Mouse (Mus musculus): ENCODE results near the gene Gm6525.

Gene Gm6525

GRCm38 (mm10) chr3:84173581-84174154, at the start of gene Gm6525:
Gene Gm6525, plus strand, starts transcription at chr3:84174104.
- no peak for DNase-seq (ENCODE audit: extremely low spot score)

GRCm38 (mm10) chr3:84125704-84126289, 48.1 kb upstream of the Gm6525 start:
- DNase-seq (ENCODE audit: extremely low spot score): no peak

- DNase-seq (ENCODE audit: extremely low spot score): no peak
Measured at GRCm38 (mm10) chr3:84126721-84127120, 47.2 kb upstream of the Gm6525 start.

GRCm38 (mm10) chr3:84127431-84127830, 46.5 kb upstream of the Gm6525 start:
- DNase-seq (ENCODE audit: extremely low spot score): no peak

- peak; percentile 42 for DNase-seq (ENCODE audit: extremely low spot score)
Measured at GRCm38 (mm10) chr3:84128871-84129870, 44.7 kb upstream of the Gm6525 start.

GRCm38 (mm10) chr3:84130776-84131175, 43.1 kb upstream of the Gm6525 start:
- DNase-seq (ENCODE audit: extremely low spot score): no peak

- DNase-seq (ENCODE audit: extremely low spot score): no peak
Measured at GRCm38 (mm10) chr3:84131369-84131768, 42.5 kb upstream of the Gm6525 start.

- peak; percentile 37 for DNase-seq (ENCODE audit: extremely low spot score)
Measured at GRCm38 (mm10) chr3:84135387-84135786, 38.5 kb upstream of the Gm6525 start.

GRCm38 (mm10) chr3:84135933-84136332, 38.0 kb upstream of the Gm6525 start:
- no peak for DNase-seq (ENCODE audit: extremely low spot score)

GRCm38 (mm10) chr3:84136509-84136908, 37.4 kb upstream of the Gm6525 start:
- DNase-seq (ENCODE audit: extremely low spot score): no peak

- DNase-seq (ENCODE audit: extremely low spot score): peak; percentile 28
Measured at GRCm38 (mm10) chr3:84140947-84141346, 33.0 kb upstream of the Gm6525 start.

GRCm38 (mm10) chr3:84149831-84150230, 24.1 kb upstream of the Gm6525 start:
- DNase-seq (ENCODE audit: extremely low spot score): no peak

- no peak for DNase-seq (ENCODE audit: extremely low spot score)
Measured at GRCm38 (mm10) chr3:84154721-84155141, 19.2 kb upstream of the Gm6525 start.

GRCm38 (mm10) chr3:84155146-84155545, 18.8 kb upstream of the Gm6525 start:
- DNase-seq (ENCODE audit: extremely low spot score): no peak

GRCm38 (mm10) chr3:84155558-84156006, 18.3 kb upstream of the Gm6525 start, which contains the start of gene Mnd1:
Gene Mnd1, minus strand, starts transcription at chr3:84155786.
- peak; percentile 99 for DNase-seq (ENCODE audit: extremely low spot score)

GRCm38 (mm10) chr3:84156105-84156504, 17.8 kb upstream of the Gm6525 start:
- DNase-seq (ENCODE audit: extremely low spot score): no peak

- no peak for DNase-seq (ENCODE audit: extremely low spot score)
Measured at GRCm38 (mm10) chr3:84157011-84157410, 16.9 kb upstream of the Gm6525 start.

GRCm38 (mm10) chr3:84157559-84158350, 16.1 kb upstream of the Gm6525 start:
- DNase-seq (ENCODE audit: extremely low spot score): no peak

- DNase-seq (ENCODE audit: extremely low spot score): no peak
Measured at GRCm38 (mm10) chr3:84165391-84165790, 8.5 kb upstream of the Gm6525 start.

- DNase-seq (ENCODE audit: extremely low spot score): no peak
Measured at GRCm38 (mm10) chr3:84166073-84166472, 7.8 kb upstream of the Gm6525 start.

- no peak for DNase-seq (ENCODE audit: extremely low spot score)
Measured at GRCm38 (mm10) chr3:84168943-84169342, 5.0 kb upstream of the Gm6525 start.
